Mouse (Mus musculus): ENCODE measurements at regions not wholly inside any gene's neighbourhood (a gene's known extent, or its start where the extent isn't known, plus 50 kb on each side); places are given as distances from the start of the nearest gene placed in this dataset.

GRCm38 (mm10) chr9:40583554-40583953 is 52.4 kb upstream of the Gramd1b start:
- Histone ChIP-seq H3K4me1 (ENCODE audit: control insufficient read depth, insufficient read depth, insufficient read length, low read length) (no peaks in the 10 kb centered on the region), H3K4me3 (ENCODE audit: low read depth, low read length) (no peak overlapping the region), H3K36me3 (ENCODE audit: control insufficient read depth, insufficient read depth, low read length) (no peaks in the 10 kb centered on the region), H3K27ac (ENCODE audit: insufficient read depth, low read depth, low read length) (no peak overlapping the region), H3K27me3 (ENCODE audit: control insufficient read depth, insufficient read depth, low read length) (no peaks in the 10 kb centered on the region)
- peak; percentile 68; the same call in 1 of the 2 replicates for TF ChIP-seq CTCF (IDR thresholded peaks at IDR 0.05; ENCODE audit: extremely low read depth, insufficient read length, insufficient replicate concordance, low read depth, low read length)
- TF ChIP-seq POLR2A (IDR thresholded peaks at IDR 0.05; ENCODE audit: low read depth, low read length) = no peak
- 52% methylated on average over 11 of the region's 11 CpGs for WGBS

- H3K4me1 ChIP-seq (ENCODE audit: control insufficient read depth, insufficient read depth, insufficient read length, low read length) = no peaks in the 10 kb centered on the region
- no peaks in the 10 kb centered on the region for H3K36me3 ChIP-seq (ENCODE audit: control insufficient read depth, insufficient read depth, low read length)
- no peak for TF ChIP-seq CTCF (IDR thresholded peaks at IDR 0.05; ENCODE audit: extremely low read depth, insufficient read length, insufficient replicate concordance, low read depth, low read length)
- TF ChIP-seq POLR2A (IDR thresholded peaks at IDR 0.05; ENCODE audit: low read depth, low read length) = no peak
- WGBS = 68% methylated on average over 2 of the region's 2 CpGs
- no peak overlapping the region for H3K4me3 ChIP-seq (ENCODE audit: low read depth, low read length)
- H3K27me3 ChIP-seq (ENCODE audit: control insufficient read depth, insufficient read depth, low read length) = no peaks in the 10 kb centered on the region
- no peak overlapping the region for H3K27ac ChIP-seq (ENCODE audit: insufficient read depth, low read depth, low read length)
These were observed 50.7 kb upstream of the Gramd1b start for GRCm38 (mm10) chr9:40581854-40582253.
